Mouse (Mus musculus): Measurements from ENCODE around the gene Rbm14. TPM values are rescaled to one million over a fixed set of nuclear protein-coding genes. Genes with fewer than 3 reads are reported as not detected.
"Not testable (repeated sequence)": the region's sequence is repeated elsewhere in the genome, so short reads cannot be mapped to it uniquely, and the experiment has no call there.

The Rbm14 gene
- total RNA-seq, 2 experiments from 2014 or later, result 23.0 to 24.5 TPM

DNA sequence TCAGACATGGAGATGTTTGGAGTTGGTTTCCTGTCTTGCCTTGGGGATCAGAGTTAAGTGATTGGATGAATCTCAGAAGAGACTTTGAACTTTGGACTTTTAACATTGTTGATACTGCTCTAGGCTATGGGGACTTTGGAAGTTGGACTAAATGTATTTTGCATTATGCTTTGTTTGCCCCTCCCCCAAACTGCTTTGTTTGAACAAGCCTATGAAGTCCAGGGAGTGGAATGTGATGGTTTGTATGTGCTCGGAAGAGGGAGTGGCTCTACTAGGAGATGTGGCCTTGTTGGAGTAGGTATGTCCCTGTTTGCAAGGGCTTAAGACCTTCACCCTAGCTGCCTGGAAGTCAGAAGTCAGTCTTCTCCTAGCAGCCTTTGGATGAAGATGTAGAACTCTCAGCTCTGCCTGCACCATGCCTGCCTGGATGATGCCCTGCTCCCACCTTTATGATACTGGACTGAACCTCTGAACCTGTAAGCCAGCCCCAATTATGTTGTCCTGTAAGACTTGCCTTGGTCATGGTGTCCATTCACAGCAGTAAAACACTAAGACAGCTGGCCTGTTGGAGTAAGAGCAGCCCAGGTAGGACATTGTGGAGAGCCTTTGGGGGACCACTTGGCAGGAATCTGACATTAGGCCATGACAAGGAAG lies 5.9 kb upstream of the Rbm14 start:
- intact Hi-C loops (cut with DNase I), result no loop called here
- DNase-seq, result no peak

DNA sequence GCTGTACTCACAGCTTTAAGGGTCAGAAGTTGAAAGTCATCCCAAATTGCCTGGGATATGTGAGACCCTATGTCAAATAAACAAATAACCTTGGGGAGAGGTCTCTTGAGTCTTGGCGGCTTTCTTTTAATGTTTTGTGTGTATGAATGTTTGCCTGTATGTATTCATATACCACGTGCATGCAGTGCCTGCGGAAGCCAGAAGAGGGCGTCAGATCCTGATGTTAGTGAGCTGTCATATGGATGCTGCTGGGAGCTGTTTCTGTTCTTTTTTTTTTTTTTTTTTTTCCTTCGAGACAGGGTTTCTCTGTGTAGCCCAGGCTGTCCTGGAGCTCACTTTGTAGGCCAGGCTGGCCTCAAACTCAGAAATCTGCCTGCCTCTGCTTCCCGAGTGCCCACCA lies 1.6 kb upstream of the Rbm14 start:
- intact Hi-C loops (cut with DNase I), result loop anchor here (5.0 kb wide), 1 partner anchor 149 kb away; the partner anchor contains the start of gene Mrpl11
- DNase-seq, result no peak

DNA sequence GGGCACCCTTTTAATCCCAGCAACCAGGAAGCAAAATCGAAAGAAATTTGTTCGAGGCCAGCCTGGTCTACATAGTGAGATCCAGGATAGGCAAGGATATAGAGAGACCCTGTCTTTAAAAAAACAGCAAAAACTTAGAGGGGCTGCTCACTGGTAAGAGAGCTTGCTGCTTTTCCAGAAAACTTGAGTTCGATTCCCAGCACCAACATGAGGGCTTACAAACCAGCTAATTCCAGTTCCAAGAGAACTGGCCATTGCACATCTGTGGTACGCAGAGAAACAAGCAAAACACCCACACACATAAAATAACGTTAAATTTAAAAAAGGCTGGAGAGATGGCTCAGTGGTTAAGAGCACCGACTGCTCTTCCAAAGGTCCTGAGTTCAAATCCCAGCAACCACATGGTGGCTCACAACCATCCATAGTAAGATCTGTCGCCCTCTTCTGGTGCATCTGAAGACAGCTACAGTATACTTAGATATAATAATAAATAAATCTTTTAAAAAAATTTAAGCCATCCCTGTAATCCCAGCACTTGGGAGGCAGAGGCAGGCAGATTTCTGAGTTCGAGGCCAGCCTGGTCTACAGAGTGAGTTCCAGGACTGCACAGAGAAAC lies 1.0 kb upstream of the Rbm14 start:
- intact Hi-C loops (cut with DNase I), result loop anchor here (5.0 kb wide), 1 partner anchor 150 kb away; the partner anchor contains the start of gene Mrpl11
- not testable (repeated sequence) for DNase-seq

DNA sequence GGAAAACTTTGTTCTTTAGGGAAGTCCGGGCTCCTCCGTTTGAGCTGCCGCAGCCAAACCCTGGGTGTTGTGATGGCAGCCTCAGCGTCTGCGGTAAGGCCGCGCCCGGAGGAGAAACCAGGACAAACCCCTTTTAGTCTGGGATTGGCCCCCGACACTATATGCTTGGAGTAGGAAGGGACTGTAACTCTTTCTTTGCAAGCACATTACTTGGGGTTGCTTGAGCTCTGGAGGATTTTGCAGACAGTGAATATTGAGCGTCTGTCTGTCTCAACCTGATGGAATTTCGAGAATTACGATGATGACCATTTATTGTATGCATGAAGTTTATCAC lies 442 bp upstream of the Rbm14 start:
- intact Hi-C loops (cut with DNase I), result loop anchor here (2.0 to 5.0 kb wide), 2 partner anchors 55 to 150 kb away; partner anchors contain the start of genes Mrpl11 and Rbm4b
- no peak for DNase-seq

- DNase-seq, result no peak
These were observed 730 bp downstream of the Rbm14 start for GRCm38 (mm10) chr19:4810746-4811062.

GRCm38 (mm10) chr19:4810309-4810708 lies 1.1 kb downstream of the Rbm14 start:
- intact Hi-C loops (cut with DNase I), result loop anchor here (2.0 to 5.0 kb wide), 2 partner anchors 54 to 152 kb away; partner anchors contain the start of genes Mrpl11 and Rbm4b
- no peak for DNase-seq

More at GRCm38 (mm10) chr19:4810746-4811062, 730 bp downstream of the Rbm14 start:
- intact Hi-C loops (cut with DNase I), result loop anchor here (2.0 to 5.0 kb wide), 2 partner anchors 54 to 152 kb away; partner anchors contain the start of genes Mrpl11 and Rbm4b

DNA sequence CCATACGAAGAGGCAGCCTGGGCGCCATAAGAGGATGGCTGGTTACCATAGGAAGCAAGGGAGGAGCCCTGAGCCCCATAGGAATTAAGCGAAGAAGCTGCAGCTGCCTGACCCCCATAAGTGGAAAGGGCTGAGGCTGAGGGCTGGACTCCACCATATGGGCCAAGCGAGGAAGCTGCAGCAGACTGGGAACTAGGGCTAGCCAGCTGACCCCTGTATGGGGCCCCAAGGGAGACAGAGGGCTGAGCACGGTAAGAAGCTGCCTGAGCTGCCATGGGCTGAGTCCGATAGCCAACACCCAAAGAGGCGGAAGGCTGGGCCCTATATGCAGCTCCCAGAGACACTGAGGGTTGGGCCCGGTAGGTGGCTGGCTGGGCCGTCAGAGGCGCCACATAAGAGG lies 8.2 kb downstream of the Rbm14 start:
- no peak for DNase-seq
- intact Hi-C loops (cut with DNase I), result no loop called here

- intact Hi-C loops (cut with DNase I), result no loop called here
- no peak for DNase-seq
These were observed 8.7 kb downstream of the Rbm14 start for GRCm38 (mm10) chr19:4802691-4803091.

DNA sequence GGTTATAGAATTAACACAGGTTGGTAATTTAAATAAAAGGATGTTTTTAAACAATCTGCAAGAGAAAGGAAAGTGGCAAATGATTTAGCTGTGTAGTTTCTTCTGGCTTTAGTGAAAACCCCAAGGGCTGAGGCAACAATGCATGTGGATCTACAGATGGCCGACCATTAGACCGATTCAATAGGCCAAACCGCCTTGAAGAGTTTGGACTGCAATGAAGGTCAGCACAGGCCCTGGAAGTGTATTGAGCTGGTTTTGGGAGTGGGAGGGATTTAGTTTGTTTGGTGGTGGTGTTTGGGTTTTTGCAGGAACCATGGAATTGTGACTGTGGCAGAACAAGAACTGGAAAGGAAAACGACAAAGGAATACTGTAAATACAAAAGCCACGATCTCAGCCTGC lies 12.4 kb downstream of the Rbm14 start:
- intact Hi-C loops (cut with DNase I), result no loop called here
- no peak for DNase-seq

- intact Hi-C loops (cut with DNase I), result no loop called here
- no peak for DNase-seq
These were observed 13.6 kb downstream of the Rbm14 start for GRCm38 (mm10) chr19:4797846-4798245.

DNA sequence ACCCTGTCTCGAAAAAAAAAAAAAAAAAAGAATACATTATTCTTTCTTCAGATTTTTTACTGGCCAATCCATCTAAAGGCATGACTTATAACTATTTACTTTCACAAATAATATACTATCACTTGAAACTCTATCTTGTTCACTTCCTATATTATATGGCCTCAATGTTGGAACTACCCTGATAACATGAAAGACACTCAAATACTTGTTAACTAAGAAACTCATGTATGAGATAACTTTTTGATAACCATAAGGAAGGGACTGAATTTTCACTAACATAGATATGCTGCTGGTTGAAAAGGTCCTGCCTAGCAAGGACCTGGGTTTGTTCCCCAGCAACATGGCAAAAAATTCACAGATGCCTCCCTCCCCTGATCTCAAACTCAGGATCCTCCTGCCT lies 15.5 kb downstream of the Rbm14 start:
- intact Hi-C loops (cut with DNase I), result no loop called here
- DNase-seq, result no peak

- DNase-seq, result peak; percentile 94 to 96
- intact Hi-C loops (cut with DNase I), result loop anchor here (5.0 kb wide), 1 partner anchor 37 kb away; the partner anchor contains the start of gene Rbm4b
These were observed 17.5 kb downstream of the Rbm14 start, which contains the start of gene Rbm4 for GRCm38 (mm10) chr19:4793831-4794422. TSS of gene Rbm4 (minus strand) at chr19:4793901.

- DNase-seq, result no peak
- intact Hi-C loops (cut with DNase I), result loop anchor here (5.0 kb wide), 1 partner anchor 36 kb away; the partner anchor contains the start of gene Rbm4b
These were observed 18.1 kb downstream of the Rbm14 start for GRCm38 (mm10) chr19:4793281-4793830.

- no peak for DNase-seq
- intact Hi-C loops (cut with DNase I), result no loop called here
These were observed 25.1 kb downstream of the Rbm14 start for GRCm38 (mm10) chr19:4786313-4786712.

GRCm38 (mm10) chr19:4785206-4785605 lies 26.2 kb downstream of the Rbm14 start:
- intact Hi-C loops (cut with DNase I), result no loop called here
- DNase-seq, result no peak

GRCm38 (mm10) chr19:4782891-4783290 lies 28.5 kb downstream of the Rbm14 start:
- DNase-seq, result no peak
- intact Hi-C loops (cut with DNase I), result no loop called here

- no peak for DNase-seq
- intact Hi-C loops (cut with DNase I), result no loop called here
These were observed 38.6 kb downstream of the Rbm14 start for GRCm38 (mm10) chr19:4772785-4773184.

GRCm38 (mm10) chr19:4767507-4768148 lies 43.8 kb downstream of the Rbm14 start:
- no peak for DNase-seq
- intact Hi-C loops (cut with DNase I), result no loop called here

DNA sequence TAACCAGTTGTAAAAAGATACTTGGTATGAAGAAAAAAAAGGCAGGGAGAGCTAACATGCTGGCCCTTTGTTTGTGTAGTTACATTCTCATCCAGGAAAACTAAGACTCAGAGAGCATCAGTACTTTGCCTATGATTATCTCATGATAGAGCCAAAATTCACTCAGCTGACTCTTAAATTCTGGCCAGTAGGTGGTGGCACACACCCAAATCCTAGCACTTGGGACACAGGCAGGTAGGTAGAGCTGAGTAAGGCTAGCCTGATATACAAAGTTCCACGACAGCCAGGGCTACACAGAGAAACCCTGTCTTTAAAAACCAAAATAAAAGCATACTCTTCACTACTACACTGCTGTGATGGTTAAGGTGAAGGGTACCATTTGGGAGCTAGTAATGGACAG lies 48.6 kb downstream of the Rbm14 start:
- no peak for DNase-seq
- intact Hi-C loops (cut with DNase I), result no loop called here

DNA sequence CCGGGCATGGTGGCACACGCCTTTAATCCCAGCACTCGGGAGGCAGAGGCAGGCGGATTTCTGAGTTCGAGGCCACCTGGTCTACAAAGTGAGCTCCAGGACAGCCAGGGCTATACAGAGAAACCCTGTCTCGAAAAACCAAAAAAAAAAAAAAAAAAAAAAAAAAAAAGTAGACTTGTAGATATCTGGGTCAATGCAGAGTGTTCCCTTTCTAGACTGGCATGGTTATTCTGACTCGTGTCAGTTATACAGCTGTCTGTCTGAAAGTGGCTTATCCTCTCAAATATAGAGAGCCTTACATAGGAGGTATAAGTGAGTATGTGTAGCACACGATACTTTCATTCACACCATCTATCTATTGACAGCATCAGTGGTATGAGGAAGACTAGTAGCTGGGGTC lies 50.9 kb downstream of the Rbm14 start:
- DNase-seq; intact Hi-C loops (cut with DNase I): not testable (repeated sequence)

DNA sequence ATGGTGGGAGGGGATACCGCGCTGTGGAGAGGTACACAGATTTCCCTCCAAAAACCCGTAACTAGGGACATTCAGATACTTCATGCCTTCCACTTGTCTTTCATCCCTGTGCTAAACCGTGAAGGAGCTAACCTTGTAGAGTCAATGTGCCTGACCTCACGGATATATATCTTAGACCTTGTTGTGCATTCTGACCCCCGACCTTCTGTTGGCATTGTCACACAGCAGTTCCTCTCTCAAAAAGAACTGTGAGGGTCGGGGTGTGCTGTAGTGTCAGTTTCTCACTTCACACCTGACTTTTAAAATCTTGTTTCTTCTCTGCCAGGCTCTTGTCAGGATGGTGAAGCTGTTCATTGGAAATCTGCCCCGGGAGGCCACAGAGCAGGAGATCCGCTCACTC lies 54.5 kb downstream of the Rbm14 start:
- DNase-seq, result no peak
- intact Hi-C loops (cut with DNase I), result loop anchor here (2.0 to 5.0 kb wide), 3 partner anchors 35 to 152 kb away; partner anchors contain the start of genes Gm21992, Rbm14 and Rbm4
